Mouse (Mus musculus) cerebellum, postnatal 14 days (tissue): ENCODE results near the gene Tmem126a.

Experiments used
- DNase-seq, 2 experiments: peaks; one replicate each; pipeline ENCODE4 v3.0.0; 2021; ENCODE audit warnings: mixed read lengths in 2 of 2

Tmem126a gene

DNA sequence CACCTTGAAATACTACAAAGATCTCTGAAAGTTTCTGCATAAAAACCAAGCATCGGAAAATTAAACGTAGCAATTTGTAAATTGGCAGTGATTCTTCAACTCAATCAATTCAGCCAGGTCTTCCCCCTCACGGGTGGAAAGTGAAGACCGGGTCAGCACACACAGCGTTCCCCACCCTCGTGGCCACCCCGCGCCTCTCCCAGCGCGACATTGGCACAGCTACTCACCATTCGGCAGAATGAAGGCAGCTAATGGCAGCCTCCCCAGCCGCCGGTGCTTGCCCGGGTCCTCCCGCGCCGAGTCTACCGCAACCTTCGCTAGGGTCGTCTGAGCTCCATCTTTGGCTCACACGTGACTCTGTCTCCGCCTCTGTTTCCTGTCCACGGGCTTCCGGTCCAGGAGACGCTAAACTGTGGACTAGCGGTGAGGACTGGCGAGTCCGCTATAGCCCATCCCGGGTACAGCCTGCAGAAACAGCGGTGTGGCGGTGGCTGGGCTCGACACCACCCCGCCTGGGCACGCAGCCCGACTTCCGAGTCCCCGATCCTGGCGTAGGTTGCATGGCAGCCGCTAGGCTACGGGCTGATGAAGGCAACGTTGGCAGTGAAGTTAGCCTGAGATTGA lies at the start of gene Tmem126a:
Gene Tmem126a (minus strand): TSS at position 385 of the 624 bp plus-strand sequence.
- peak; percentile 90 to 95 for DNase-seq

DNA sequence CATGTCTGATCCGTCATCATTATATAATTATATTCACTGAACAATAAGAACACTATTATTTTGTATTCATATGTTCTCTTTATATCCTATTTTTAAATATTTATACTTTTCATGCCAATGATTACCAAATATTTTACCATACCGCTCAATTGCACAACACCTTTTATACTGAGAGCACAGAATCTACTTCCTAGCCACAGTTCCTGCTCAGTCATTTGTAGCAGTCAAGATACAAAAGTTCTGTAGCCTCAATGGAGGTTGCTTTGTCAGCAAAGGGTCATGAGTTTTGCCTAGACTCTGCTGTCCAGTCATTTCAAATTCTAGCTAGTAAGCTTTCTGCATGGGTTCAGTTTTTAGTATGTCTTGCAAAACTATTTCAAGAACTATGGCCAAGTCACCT lies 25.6 kb upstream of the Tmem126a start:
- DNase-seq = no peak

DNA sequence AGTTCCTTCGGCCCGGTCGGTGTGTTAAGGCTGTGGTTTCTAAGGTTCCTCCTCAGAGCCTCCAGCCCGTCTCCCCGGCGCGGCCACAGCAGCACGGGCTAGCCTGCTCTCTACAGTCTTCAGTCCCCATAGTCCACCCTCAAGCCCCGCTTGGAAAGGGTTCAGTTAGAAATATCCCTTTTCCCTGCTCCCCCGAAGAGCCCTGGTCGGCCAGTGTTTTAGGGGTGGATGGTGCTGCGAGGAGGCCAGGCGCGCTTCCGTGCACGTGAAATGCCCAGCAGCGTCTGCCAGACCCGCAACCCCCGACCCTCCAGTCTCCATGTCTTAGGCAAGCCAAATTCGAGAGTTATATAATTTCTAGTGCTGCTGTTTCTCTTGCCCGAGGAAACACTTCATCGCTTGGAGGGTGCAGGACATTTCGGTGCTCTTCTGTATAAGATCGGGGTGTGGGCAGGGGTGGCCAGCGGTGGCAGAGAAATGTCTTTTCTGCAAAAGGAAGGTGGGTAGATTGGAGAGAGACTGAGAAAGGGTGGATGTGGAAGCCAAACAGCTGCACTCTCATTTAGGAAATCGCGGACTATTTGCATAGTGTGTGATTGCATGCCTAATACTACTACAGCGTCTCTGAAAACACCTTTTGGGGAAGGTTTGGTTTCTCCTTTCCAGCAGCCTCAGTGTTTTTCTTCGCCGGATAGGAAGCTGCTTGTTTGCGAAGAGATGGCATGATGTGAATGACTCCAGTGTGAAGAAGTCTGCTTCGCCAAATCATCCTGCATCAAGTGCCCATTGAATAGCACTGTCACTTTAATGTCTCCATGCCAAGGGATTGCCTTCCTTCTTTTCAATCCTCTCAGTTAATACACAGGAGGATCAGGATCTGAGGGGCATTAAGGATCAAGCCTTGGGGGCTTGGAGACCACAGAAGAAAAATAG lies 19.6 kb upstream of the Tmem126a start, which contains the start of gene Dlg2:
Gene Dlg2 (plus strand): TSS at position 360 of the 933 bp plus-strand sequence.
- DNase-seq = peak; percentile 23 to 49

DNA sequence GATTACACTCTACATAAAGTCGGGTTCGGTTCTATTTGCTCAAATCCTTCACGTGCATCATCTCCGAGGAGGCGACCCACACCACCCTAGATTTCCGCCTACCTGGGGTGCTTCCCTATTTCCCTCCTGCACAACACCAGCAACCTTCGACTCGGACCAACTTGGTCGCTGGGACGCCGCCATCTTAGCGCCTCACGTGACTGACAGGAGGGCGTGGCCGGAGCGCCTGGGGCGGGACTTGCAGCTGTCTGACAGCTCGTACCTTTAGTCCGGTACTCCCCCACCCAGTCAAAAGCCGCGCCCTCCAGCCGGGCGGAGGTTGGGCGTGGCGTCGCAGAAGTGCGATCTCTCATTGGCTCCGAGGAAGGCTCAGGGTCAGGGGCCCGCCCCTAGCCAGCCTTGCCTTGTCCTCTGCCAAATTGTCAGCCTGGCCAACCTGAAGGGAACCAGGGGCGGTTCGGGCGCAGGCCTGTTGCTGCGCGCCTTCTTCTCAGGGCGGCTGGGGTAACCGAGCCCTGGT lies 18.8 kb upstream of the Tmem126a start, which contains the start of gene Tmem126b:
Gene Tmem126b (minus strand): TSS at position 209 of the 520 bp plus-strand sequence.
- DNase-seq = peak; percentile 99

DNA sequence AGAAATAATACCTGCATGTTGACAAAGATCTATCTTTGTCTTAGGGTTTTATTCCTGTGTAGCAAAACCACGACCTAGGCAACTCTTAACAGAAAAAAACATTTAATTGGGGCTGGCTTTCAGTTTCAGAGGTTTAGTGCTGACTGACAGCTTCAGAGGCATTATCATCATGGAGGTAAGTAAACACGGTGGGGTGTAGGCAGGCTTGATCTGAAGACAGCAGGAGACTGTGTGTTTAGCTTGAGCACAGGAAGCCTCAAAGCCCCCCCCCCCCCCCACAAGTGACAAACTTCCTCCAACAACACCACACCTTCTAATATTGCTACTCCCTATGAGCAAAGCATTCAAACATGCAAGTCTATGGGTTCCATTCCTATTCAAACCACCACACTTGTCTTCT lies 16.5 kb upstream of the Tmem126a start:
- DNase-seq = no peak

DNA sequence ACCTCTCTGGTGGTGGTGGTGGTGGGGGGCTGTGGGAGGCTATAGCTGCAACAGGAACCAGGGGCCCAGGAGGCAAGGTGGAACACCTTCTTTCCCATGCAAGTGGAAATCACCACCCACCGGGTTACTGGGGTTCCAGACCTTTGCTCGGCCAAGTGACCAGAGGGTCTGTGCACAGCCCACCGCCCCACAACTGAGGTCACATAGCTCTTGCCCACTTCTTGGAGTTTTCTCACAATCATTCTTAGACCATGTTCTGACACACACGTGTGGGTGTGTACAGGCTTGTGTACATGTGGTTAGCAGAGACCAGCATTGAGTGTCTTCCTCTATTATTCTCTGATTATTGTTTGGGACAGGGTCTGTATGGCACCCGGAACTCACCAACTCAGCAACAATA lies 4.4 kb upstream of the Tmem126a start:
- no peak for DNase-seq

DNA sequence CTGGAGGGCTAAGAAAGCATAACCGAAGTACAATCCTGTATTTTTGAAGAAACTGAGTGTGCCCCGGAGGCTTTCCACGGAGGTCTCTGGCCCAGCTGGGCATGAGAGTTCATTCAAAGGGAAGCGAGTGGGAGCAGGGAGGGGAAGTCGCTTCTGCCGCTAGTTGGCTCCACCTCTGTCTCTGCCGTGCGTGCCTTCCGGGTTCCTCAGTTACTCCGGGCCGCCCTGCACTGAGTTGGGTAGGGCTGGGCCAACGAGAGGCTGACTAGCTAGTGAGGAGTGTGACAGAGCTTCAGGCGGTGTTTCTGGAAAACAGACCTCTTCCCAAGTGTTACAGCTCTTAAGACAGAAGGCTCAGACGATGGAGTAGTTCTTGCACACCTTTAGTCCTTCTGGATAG lies 3.9 kb upstream of the Tmem126a start:
- peak in 1 of 2 experiments; percentile 38 for DNase-seq

DNA sequence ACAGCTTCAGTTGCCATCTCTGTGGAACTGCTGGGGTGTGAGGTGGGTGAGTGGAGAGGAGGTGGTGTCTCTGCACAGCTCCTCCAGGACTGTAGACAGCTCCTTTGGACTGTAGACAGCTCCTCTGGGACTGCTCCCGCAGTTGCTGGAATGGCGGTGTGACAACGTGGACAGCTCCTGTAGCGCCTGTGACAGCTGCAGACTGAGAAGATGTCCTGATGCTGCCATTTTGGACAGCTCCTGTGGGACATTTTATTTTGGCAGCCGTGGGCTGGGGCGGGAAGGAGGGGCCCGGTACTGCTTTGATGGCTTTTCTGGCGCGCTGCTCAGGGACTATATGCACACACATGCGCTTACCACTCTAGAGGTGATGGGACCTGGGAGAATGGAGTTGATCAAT lies 3.3 kb upstream of the Tmem126a start:
- no peak for DNase-seq

DNA sequence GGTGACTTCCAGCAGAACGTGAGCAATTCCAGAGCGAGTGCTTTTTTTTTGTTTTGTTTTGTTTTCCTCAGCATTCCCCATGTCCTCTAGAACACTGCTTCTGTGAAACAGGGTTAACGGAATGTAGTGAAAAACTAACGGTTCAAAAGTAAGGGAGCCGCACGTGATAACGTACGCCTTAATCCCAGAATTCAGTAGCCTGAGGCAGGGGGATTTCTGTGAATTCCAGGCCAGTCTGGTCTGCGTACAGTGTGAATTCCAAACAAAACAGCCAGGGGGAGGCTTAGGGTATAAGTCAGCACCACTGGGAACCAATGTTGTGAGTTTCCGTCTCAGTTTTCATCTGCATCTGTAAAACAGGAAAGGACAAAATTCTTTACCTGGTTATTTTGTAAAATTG lies 488 bp upstream of the Tmem126a start:
- DNase-seq = peak in 1 of 2 experiments; percentile 27

DNA sequence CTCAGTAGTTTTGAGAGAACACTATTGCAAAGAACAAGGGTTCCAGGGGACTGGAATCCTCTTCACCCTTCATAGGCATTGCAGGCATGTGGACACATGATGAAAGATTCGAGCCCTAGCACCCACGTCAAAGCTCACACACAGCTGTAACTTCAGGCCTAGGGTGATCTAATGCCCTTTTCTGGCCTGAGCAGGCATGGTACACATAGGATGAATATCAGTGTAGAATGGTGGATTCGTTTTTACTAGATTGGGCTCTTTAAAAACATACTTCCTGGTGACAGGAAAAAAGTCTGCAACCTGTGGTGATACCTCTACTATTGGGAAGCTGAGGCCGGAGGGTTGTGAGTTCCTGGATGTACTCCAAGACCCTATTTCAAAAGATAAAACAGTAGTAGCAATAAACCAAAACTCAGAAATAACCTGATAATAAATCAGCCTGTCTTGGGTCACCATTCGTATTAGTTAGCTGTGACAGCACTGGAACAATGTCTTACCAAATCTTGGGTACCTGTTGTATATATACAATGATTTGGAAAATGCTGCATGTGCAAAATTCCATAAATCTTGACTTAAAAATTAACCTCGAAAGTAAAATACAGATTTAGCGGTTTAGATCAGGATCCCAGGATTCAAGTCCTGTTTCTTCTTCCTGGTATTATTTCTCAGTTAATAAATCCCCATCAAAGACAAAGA lies 732 bp downstream of the Tmem126a start:
- DNase-seq = no peak

DNA sequence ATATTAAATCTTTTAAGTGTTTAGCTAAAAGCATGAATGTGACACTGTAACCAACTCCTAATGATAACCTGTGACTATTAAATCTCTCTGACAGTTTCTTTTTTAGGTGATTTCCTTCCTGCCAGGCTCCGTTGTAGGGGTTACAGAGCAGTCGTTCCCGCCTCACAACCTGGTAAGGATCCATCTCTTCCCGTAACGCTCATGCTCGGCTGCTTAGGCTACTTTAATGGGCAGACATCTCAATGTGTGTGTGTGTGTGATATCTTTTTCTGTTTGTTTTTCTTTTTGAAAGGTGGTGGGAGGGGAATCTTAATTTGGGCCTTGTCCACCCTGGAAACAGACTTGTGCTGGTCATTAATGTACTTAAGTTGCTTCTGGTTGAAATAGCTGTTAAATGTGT lies 12.8 kb downstream of the Tmem126a start:
- peak in 1 of 2 experiments; percentile 32 for DNase-seq

DNA sequence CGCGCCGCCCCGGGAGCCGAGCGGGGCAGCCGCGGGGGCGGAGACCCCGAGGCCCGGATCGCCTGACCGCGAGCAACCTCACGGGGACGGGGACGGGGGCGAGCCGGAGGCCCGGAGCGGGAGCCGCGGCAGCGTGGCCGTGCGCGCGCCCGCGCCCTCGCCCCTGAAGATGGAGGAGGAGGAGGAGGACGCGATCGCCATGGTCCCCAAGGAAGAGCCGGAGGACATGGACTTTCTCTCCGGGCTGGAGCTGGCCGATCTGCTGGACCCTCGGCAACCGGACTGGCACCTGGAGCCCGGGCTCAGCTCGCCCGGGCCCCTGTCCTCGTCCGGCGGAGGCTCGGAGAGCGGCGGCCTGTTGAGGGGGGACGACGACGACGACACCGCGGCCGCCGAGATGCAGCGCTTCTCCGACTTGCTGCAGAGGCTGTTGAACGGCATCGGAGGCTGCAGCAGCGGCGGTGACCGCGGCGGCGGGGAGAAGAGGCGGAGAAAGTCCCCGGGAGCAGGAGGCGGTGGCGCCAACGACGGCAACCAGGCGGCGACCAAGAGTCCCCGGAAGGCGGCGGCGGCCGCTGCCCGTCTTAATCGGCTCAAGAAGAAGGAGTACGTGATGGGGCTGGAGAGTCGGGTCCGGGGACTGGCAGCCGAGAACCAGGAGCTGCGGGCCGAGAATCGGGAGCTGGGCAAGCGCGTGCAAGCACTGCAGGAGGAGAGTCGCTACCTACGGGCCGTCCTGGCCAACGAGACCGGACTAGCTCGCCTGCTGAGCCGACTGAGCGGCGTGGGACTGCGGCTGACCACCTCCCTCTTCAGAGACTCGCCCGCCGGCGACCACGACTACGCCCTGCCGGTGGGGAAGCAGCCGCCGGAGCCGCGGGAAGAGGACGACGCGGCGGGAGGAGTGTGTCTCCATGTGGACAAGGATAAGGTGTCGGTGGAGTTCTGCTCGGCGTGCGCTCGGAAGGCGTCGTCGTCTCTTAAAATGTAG lies 13.6 kb downstream of the Tmem126a start:
- peak; percentile 81 to 87 for DNase-seq

DNA sequence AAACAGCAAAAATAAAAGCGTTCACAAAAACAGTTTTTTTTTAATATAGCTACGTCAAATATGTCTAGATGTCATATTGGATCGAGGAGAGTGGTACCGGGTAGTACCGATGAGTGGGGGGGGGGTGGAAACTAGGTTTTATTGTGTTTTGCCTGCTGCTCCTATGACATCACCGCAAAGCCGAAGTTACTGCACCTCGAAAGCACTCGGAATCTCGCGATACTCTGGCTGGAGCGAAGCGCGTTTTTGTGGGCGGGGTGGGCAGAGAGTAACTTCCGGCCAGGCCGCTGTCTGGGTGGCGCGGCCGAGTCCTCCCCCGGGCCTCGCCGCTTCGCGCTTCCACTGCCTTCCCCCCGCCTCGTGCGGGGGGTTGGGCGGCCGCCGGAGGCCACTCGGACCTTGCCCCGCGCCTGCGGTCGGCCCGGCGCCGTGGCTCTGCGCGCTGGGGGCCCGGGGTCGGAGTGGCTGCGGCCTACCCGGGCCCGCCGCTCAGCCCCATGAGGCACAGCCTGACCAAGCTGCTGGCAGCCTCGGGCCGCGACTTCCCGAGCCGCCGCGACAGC lies 14.4 kb downstream of the Tmem126a start, which contains the start of gene Crebzf:
Gene Crebzf (plus strand): TSS at position 212 of the 563 bp plus-strand sequence.
- peak; percentile 96 to 97 for DNase-seq

DNA sequence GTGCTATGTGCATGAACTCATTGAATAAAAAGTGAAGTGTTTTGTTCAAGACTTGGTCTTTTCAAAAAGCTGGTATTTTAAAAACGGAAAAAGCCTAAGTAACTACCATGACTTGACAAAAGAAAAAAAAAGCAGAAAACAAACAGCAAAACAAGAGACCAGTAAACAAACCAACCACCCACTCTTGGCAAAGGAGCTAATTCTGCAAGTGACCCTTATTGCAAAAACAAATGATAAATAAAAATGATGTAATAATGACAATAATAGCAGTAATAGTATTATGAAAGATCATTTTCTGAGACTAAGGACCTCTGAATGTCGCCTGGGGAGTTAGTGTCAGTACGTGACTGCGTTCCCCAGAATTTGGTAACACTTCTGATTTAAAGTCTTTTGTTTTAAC lies 15.0 kb downstream of the Tmem126a start:
- no peak for DNase-seq

DNA sequence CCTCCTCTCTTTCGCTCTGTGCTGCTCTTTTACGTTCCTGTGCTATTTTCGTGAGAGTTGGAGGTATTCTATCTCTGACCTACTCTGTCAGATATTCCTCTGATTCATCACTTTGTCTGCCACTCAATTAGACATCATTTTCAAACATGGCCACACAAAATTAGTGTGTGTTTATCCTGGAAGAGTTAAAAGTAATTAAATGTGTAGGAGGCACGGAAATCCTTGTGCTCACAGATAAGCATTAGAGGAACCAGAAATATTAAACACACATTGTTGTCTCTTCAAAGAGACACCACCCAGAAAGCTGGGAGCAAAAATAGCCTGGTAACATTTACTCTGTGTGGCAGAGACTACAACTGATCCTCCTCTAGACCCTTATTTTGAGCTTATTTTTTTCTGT lies 17.0 kb downstream of the Tmem126a start:
- DNase-seq = no peak

DNA sequence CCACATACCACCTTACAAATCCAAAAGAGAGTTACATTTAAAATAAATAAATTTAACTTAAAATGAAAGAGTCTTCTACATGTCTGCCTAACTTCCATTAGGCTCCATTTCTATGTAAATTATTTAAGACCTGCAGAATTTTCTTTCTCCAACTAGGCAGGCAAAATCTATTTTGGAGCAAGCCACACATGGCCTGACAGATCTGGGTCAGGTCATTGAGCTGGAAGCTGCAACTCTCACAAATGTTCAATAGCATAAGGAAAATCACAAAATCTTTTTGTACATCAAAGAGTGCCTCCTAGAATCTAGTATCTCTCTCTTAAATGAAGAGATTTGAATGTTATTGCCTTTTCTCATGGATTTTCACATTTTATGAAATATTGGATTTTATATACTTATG lies 24.8 kb downstream of the Tmem126a start:
- no peak for DNase-seq

DNA sequence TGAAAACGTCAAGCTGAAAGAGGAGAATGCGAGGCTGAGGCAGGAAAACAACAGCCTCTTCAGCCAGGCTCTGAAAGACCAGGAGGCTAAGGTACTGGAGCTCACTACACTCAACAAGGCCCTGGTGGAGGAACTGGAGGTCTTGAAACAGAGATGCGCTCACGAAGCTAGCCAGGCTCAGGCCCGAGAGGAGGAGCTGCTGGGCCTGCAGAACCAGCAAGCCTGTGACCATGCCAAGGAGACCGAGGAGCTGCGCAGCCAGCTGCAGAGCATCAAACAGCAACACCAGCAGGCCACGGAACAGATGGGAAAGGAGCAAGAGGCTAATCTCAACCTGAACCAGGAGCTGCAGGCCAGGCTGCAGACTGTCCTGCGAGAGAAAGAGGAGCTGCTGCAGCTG lies 30.0 kb downstream of the Tmem126a start:
- DNase-seq = peak in 1 of 2 experiments; percentile 18

DNA sequence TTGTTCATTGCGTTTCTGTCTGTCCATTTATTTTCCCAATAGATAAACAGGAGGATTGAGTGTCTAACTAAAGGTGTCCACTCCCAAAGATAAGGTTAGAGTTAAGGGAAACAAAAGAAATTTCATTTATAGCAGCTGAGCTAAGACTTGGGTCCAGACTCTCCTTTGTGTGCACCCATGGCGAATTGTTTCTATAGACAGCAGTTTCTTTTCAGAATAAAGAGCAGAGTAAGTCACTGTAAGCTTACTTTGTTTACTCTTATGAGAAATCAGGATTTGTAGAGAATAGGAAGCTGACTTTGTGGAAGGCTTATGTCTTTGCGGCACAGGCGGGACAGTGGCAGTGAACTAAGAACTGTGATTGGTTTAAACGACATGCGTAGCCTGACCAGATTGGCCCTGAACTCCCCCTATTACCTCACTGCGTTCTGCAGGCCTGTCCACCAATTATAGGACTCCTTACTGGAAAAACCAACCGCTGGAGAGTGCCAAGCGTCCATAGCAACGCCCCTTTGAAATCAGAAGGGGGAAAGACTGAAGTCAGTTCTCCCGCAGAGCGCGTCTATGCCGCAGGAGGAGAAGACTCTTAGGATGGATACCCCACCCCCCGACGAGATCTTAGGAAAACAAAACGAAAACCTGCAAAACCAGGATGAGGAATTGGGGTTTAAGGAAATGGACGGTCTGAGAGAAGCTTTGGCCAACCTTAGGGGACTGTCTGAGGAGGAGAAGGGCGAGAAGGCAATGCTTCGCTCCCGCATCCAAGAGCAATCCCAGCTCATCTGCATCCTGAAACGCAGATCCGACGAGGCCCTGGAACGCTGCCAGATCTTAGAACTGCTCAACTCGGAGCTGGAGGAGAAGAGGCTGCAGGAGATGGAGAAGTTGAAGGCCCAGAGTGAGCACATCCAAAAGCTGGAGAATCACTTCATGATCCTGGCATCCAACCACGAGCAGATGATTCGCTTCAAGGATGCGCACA lies 30.7 kb downstream of the Tmem126a start, which contains the start of gene Ccdc89:
Gene Ccdc89 (plus strand): TSS at position 558 of the 982 bp plus-strand sequence.
- peak; percentile 85 to 87 for DNase-seq

DNA sequence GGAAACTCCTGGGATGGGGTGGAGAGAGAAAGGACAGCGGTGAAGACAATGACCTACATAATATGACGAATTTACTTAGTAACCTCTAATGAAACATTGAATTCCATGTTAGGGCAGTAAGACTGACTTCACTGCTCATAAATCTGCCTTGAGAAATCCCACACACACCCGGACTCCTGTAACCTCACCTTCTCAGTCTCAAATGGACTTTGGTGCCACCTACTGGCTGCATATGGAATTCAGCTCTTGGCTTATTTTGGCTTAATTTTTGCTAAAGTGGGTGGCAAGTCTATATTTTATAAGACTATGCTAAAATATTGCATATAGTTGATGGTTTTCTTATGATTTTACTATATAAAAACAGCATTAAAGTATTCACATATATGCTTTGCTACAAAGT lies 47.1 kb downstream of the Tmem126a start:
- peak; percentile 81 to 87 for DNase-seq
